Mouse (Mus musculus): ENCODE measurements around the gene Olfr25. TPM values are rescaled to one million over a fixed set of nuclear protein-coding genes. Genes with fewer than 3 reads are reported as not detected.

The Olfr25 gene
- not detected in 2 replicates for polyA plus RNA-seq (2016; fragmentation: Nextera tagmentation; extraction: Ambion mirVana)

DNA sequence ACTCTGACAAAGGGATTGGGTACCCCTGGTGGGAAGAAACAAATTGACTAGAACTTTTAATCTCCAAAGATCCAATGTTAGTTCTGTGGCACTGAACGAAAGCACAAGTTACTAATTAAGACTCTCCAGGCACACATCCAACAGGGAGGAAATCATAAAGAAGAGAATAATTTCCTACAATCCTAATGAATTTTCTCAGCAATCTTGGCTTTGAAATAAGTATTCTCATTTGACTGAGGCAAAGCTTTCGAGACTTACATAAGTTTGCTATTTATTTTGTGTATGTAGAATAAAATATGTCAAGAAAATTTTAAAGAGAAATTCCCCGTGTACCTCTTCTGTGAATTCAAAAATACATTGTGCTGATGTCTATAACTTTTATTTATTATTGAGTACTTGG is at the start of gene Olfr25:
Gene Olfr25 (plus strand): TSS at position 301 of the 400 bp plus-strand sequence.
- no peaks in the 10 kb centered on the region for H3K9me3 ChIP-seq (replicated peaks)
- H3K27ac ChIP-seq = no peak within 1 kb of the TSS
- no peaks in the 10 kb centered on the region for H3K4me1 ChIP-seq
- no peak for DNase-seq (ENCODE audit: low spot score)
- H3K36me3 ChIP-seq = no peaks in the 10 kb centered on the region
- H3K4me3 ChIP-seq = no peak within 1 kb of the TSS
- no peaks in the 10 kb centered on the region for H3K27me3 ChIP-seq (ENCODE audit: low read depth, poor library complexity, severe bottlenecking)
- WGBS = 89% methylated on average over 3 of the region's 3 CpGs

DNA sequence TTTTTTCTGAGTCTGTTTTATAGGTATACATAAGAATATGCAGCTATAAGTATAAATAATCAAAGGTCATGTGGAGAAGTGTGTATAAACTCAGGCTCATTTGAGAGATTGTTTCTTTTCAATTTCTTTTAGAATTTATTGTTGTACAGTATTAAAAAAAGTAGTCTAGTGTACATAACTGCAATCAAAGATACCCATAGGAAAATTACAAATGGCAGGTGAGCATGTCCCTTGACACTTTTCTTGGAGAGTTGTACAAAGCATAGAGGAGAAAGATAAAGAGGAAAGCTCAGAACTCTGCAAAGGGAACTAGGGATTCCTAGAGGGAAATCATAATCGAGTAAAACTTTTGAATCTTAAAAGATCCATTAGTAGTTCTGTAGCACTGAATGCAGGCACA is 38.1 kb upstream of the Olfr25 start, which contains the start of gene Olfr896-ps1:
Gene Olfr896-ps1 (plus strand): TSS at position 301 of the 400 bp plus-strand sequence.
- no peak within 1 kb of the TSS for H3K4me3 ChIP-seq
- WGBS = 94% methylated on average over 1 of the region's 1 CpGs
- no peaks in the 10 kb centered on the region for H3K4me1 ChIP-seq
- no peaks in the 10 kb centered on the region for H3K9me3 ChIP-seq (replicated peaks)
- no peaks in the 10 kb centered on the region for H3K36me3 ChIP-seq
- H3K27me3 ChIP-seq (ENCODE audit: low read depth, poor library complexity, severe bottlenecking) = no peaks in the 10 kb centered on the region
- no peak within 1 kb of the TSS for H3K27ac ChIP-seq
- DNase-seq (ENCODE audit: low spot score) = no peak

DNA sequence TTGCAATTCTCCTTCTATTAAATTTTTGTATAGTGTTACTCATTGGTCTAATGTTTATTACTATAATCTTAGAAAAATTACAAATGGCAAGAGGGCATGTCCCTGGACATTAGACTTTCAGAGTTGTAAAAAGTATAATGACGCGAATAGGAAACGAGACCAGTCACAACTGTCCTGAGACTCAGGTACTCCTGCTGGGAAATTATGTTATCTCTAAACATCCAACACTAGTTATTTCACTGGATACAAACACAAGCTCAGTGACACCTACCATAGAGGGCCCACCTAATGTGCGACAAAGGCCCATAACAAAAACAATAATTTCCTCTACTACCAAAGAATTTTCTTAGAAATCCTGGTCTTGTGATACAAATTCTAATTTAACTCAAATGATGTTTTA is 19.3 kb downstream of the Olfr25 start, which contains the start of gene Olfr898:
Gene Olfr898 (plus strand): TSS at position 301 of the 400 bp plus-strand sequence.
- Histone ChIP-seq H3K4me1 (no peaks in the 10 kb centered on the region), H3K36me3 (no peaks in the 10 kb centered on the region), H3K9me3 (replicated peaks) (no peaks in the 10 kb centered on the region), H3K4me3 (no peak within 1 kb of the TSS), H3K27ac (no peak within 1 kb of the TSS), H3K27me3 (ENCODE audit: low read depth, poor library complexity, severe bottlenecking) (no peaks in the 10 kb centered on the region)
- DNase-seq (ENCODE audit: low spot score) = no peak
- 96% methylated on average over 4 of the region's 4 CpGs for whole genome bisulfite sequencing

DNA sequence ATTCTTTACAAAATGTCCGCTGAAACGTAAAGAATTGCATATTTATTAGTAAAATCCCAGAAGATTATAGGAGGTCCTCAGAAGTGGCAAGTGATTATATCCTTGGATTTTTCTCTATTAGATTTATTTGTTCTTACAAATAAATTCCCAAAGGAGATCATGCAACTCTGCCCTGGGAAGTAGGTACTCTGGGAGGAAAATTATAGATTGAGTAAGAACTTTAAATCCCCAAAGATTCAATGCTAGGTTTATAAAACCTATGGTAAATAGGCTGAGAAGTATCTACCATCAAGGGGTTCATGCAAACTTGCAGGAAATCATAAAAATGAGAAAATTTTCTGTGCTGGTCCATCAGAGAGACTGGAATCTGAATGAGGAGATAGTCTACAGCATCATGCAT is 37.7 kb downstream of the Olfr25 start, which contains the start of gene Olfr250:
Gene Olfr250 (plus strand): TSS at position 301 of the 400 bp plus-strand sequence.
- H3K4me3 ChIP-seq = no peak within 1 kb of the TSS
- H3K27ac ChIP-seq = no peak within 1 kb of the TSS
- no peaks in the 10 kb centered on the region for H3K4me1 ChIP-seq
- WGBS = 96% methylated on average over 2 of the region's 2 CpGs
- H3K27me3 ChIP-seq (ENCODE audit: low read depth, poor library complexity, severe bottlenecking) = no peaks in the 10 kb centered on the region
- H3K36me3 ChIP-seq = no peaks in the 10 kb centered on the region
- H3K9me3 ChIP-seq (replicated peaks) = no peaks in the 10 kb centered on the region
- no peak for DNase-seq (ENCODE audit: low spot score)

DNA sequence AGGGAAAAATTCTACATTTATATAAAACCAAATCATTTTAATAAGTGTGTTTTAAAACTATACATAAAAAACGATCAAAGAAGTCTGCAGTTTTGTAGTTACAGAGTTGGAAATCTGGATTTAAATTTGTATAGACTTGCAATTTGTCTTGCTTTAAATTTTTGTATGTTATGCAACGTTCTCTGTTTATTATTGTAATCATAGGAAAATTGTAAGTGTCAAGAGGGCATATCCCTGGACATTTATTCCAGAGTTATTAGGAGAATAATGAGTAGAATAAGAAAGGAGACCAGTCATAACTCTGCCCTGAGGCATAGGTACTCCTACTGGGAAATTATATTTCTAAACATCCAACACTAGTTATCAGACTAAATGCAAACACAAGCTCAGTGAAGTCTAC is 47.9 kb downstream of the Olfr25 start, which contains the start of gene Olfr251:
Gene Olfr251 (plus strand): TSS at position 301 of the 400 bp plus-strand sequence.
- H3K36me3 ChIP-seq = no peaks in the 10 kb centered on the region
- H3K4me1 ChIP-seq = no peaks in the 10 kb centered on the region
- H3K27ac ChIP-seq = no peak within 1 kb of the TSS
- H3K27me3 ChIP-seq (ENCODE audit: low read depth, poor library complexity, severe bottlenecking) = no peaks in the 10 kb centered on the region
- no peaks in the 10 kb centered on the region for H3K9me3 ChIP-seq (replicated peaks)
- 83% methylated on average over 2 of the region's 2 CpGs for WGBS
- DNase-seq (ENCODE audit: low spot score) = no peak
- H3K4me3 ChIP-seq = no peak within 1 kb of the TSS

Other genes with a start within 250 kb of the Olfr25 start
- not detected in 2 replicates for gene Olfr887, start 245.0 kb upstream of the Olfr25 start, polyA plus RNA-seq (2016; fragmentation: Nextera tagmentation; extraction: Ambion mirVana)
- gene Olfr888, start 220.9 kb upstream of the Olfr25 start, polyA plus RNA-seq (2016; fragmentation: Nextera tagmentation; extraction: Ambion mirVana) = not detected in 2 replicates
- 0.05 and 0.16 TPM in 2 replicates for gene Olfr889, start 213.9 kb upstream of the Olfr25 start, polyA plus RNA-seq (2016; fragmentation: Nextera tagmentation; extraction: Ambion mirVana)
- not detected in 2 replicates for gene Olfr890, start 186.5 kb upstream of the Olfr25 start, polyA plus RNA-seq (2016; fragmentation: Nextera tagmentation; extraction: Ambion mirVana)
- not detected in 2 replicates for gene Olfr891, start 148.2 kb upstream of the Olfr25 start, polyA plus RNA-seq (2016; fragmentation: Nextera tagmentation; extraction: Ambion mirVana)
- gene Olfr893, start 120.7 kb upstream of the Olfr25 start, polyA plus RNA-seq (2016; fragmentation: Nextera tagmentation; extraction: Ambion mirVana) = not detected in 2 replicates
- not detected in 2 replicates for gene Olfr894, start 111.0 kb upstream of the Olfr25 start, polyA plus RNA-seq (2016; fragmentation: Nextera tagmentation; extraction: Ambion mirVana)
- not detected in 2 replicates for gene Olfr143, start 76.3 kb upstream of the Olfr25 start, polyA plus RNA-seq (2016; fragmentation: Nextera tagmentation; extraction: Ambion mirVana)
- gene Olfr895, start 61.2 kb upstream of the Olfr25 start, polyA plus RNA-seq (2016; fragmentation: Nextera tagmentation; extraction: Ambion mirVana) = not detected in 2 replicates
- not detected in 2 replicates for gene Olfr896-ps1, start 38.0 kb upstream of the Olfr25 start, polyA plus RNA-seq (2016; fragmentation: Nextera tagmentation; extraction: Ambion mirVana)
- gene Olfr898, start 19.4 kb downstream of the Olfr25 start, polyA plus RNA-seq (2016; fragmentation: Nextera tagmentation; extraction: Ambion mirVana) = not detected in 2 replicates
- not detected in 2 replicates for gene Olfr250, start 37.8 kb downstream of the Olfr25 start, polyA plus RNA-seq (2016; fragmentation: Nextera tagmentation; extraction: Ambion mirVana)
- not detected in 2 replicates for gene Olfr251, start 48.0 kb downstream of the Olfr25 start, polyA plus RNA-seq (2016; fragmentation: Nextera tagmentation; extraction: Ambion mirVana)
- not detected in 2 replicates for gene Olfr147, start 72.6 kb downstream of the Olfr25 start, polyA plus RNA-seq (2016; fragmentation: Nextera tagmentation; extraction: Ambion mirVana)
- gene Olfr901, start 100.4 kb downstream of the Olfr25 start, polyA plus RNA-seq (2016; fragmentation: Nextera tagmentation; extraction: Ambion mirVana) = not detected in 2 replicates
- not detected in 2 replicates for gene Olfr902, start 118.6 kb downstream of the Olfr25 start, polyA plus RNA-seq (2016; fragmentation: Nextera tagmentation; extraction: Ambion mirVana)
- not detected in 2 replicates for gene Olfr904, start 134.1 kb downstream of the Olfr25 start, polyA plus RNA-seq (2016; fragmentation: Nextera tagmentation; extraction: Ambion mirVana)
- gene Olfr905, start 142.0 kb downstream of the Olfr25 start, polyA plus RNA-seq (2016; fragmentation: Nextera tagmentation; extraction: Ambion mirVana) = not detected in 2 replicates
- not detected in 2 replicates for gene Olfr906, start 158.0 kb downstream of the Olfr25 start, polyA plus RNA-seq (2016; fragmentation: Nextera tagmentation; extraction: Ambion mirVana)
- not detected in 2 replicates for gene Olfr907, start 166.7 kb downstream of the Olfr25 start, polyA plus RNA-seq (2016; fragmentation: Nextera tagmentation; extraction: Ambion mirVana)
- gene Olfr911-ps1, start 192.5 kb downstream of the Olfr25 start, polyA plus RNA-seq (2016; fragmentation: Nextera tagmentation; extraction: Ambion mirVana) = not detected in 2 replicates
- gene Olfr910, start 208.8 kb downstream of the Olfr25 start, polyA plus RNA-seq (2016; fragmentation: Nextera tagmentation; extraction: Ambion mirVana) = not detected in 2 replicates